Mouse (Mus musculus) olfactory bulb, adult 2 months (tissue): ENCODE data around the gene Gm27179.
"Not testable (repeated sequence)": the region's sequence is repeated elsewhere in the genome, so short reads cannot be mapped to it uniquely, and the experiment has no call there.

Experiments
- CTCF ChIP-seq: fragments of 200-500 bp; IDR thresholded peaks from 2 replicates; pipeline ENCODE4 v1.5.1; 2012; ENCODE audit warnings: low read depth, mild to moderate bottlenecking, low read length, moderate library complexity; ENCODE audit not compliant: insufficient read depth
- POLR2A ChIP-seq: fragments of 200-500 bp; IDR thresholded peaks from 2 replicates; pipeline ENCODE4 v1.6.1; 2012; ENCODE audit warnings: mild to moderate bottlenecking, low read depth, low read length, moderate library complexity; ENCODE audit not compliant: insufficient read depth

DNA sequence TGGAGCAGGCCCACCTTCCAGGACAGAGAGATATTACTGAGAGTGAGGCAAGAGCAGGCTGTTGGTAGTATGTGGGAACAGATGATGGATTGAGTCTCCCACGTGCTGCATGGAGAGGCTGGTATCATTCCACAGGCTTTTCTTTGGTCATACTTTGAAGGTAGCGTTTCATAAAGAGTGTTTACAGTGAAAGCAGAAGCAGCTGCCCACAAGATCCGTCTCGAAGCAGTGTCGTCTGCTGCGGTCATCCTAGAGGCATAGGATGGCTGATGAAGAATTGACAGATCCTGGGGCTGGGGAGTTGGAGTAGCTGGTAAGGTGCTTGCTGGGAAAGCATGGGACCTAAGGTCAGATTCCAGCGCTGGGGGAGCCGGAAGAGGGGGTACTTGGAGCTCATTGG lies 44.5 kb upstream of the Gm27179 start:
- TF ChIP-seq CTCF, POLR2A: not testable (repeated sequence)
